Mouse (Mus musculus): ENCODE measurements at regions not wholly inside any gene's neighbourhood (a gene's known extent, or its start where the extent isn't known, plus 50 kb on each side); places are given as distances from the start of the nearest gene placed in this dataset.

- no peak for DNase-seq (ENCODE audit: low read depth, low spot score)
These were observed 245.2 kb downstream of the Sv2b start for GRCm38 (mm10) chr7:75063816-75064215.

- no peak for DNase-seq (ENCODE audit: low read depth, low spot score)
These were observed 258.8 kb downstream of the Sv2b start for GRCm38 (mm10) chr7:75050231-75050630.

DNA sequence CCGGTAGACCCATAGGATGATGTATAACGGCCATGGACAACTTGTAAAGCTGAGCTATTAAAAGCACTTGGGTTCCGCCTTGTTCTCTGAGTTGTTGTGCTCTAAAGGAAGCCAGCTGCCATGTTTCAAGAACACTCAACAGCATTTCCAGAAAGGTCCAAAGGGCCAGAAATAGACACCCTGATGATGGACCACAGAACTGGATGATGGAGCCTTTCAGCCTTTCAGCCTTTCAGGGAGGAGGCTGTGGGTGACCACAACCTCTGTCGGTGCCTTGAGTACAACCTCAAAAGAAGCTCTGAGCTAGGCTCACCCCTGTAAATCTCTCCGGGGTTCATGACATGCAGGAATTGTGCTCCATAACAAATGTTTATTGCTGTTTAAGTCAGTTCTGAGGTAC, 259.3 kb downstream of the Sv2b start:
- DNase-seq (ENCODE audit: low read depth, low spot score) = no peak

DNA sequence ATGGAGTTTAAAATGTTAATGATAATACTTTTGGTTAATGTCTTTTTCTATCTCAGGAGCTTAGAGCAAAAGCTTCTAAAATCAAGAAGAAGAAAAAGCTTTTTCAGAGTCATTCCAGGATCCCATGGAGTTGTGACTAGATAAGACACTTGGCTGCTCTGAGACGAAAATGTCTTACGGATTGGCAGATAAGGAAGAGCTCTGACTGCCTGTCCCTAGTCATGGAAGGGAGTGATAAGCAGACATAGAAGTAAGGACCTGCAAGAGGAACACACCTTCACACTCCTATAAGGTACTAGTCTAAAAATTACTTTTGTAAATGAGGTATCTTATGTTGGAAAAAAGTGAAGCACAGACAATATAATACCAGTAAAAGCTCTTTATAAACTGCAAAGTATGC, 260.2 kb downstream of the Sv2b start:
- DNase-seq (ENCODE audit: low read depth, low spot score) = no peak

- DNase-seq (ENCODE audit: low read depth, low spot score) = no peak
These were observed 261.2 kb downstream of the Sv2b start for GRCm38 (mm10) chr7:75047827-75048226.

DNA sequence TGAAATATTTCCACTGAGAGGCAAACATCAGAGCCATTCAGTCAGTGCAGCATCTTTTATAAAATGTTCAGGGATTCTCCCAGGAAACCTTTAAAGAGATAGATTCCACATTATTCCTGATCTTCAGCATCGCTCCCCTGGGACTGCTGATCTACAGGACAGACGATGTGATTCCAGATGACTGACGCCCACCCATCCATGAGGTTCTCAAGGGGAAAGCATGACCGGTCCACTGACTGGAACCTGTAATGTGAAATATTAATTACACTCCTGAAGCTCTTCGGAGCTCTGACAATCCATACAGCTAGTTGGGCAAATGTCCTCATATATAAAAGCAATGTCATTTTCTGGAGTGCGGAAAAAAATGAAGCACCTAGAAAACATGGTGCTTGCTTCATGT, 268.2 kb downstream of the Sv2b start:
- DNase-seq (ENCODE audit: low read depth, low spot score) = no peak

DNA sequence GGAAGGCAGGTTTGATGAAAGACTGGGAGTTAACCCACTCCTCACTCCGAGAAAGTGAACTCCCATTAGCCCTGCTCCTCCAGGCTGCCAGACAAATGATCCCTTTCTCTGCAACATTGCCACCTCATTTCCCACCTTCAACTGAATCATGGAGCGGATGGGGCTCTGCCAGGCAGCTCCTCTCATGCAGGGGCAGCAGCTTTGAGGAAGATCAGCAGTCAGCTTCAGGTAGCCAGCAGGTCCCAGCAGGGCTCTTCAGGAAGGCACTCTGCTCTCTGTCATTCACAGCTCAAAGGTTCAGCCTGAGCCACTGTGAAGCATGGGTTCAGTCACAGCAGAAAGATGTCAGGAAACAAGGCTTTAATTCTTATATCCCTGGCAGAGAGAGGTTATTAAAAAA, 282.9 kb downstream of the Sv2b start:
- no peak for DNase-seq (ENCODE audit: low read depth, low spot score)

- peak; percentile 5 for DNase-seq (ENCODE audit: low read depth, low spot score)
These were observed 287.1 kb downstream of the Sv2b start for GRCm38 (mm10) chr7:75021966-75022365.

- DNase-seq (ENCODE audit: low read depth, low spot score) = no peak
These were observed 290.4 kb downstream of the Sv2b start for GRCm38 (mm10) chr7:75018640-75019039.

DNA sequence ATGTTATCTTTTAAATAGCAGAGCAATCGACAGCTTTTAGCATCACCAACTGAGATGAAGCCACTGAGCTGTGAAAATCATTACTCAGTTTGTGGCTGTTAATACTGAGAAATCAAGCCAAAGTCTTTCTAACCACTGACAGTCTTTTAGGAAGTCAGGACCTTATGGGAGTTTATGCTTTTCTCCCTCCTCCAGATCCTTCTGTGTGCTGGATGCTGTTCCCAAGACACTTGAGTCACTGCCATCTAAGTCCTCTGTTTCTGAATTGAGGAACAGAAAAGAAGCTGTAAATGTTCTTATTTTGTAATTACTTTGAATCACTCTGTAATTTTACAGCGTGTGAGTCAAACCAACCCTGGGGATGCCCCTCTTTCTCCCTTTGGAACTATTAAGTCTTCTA, 300.6 kb downstream of the Sv2b start:
- no peak for DNase-seq (ENCODE audit: low read depth, low spot score)

DNA sequence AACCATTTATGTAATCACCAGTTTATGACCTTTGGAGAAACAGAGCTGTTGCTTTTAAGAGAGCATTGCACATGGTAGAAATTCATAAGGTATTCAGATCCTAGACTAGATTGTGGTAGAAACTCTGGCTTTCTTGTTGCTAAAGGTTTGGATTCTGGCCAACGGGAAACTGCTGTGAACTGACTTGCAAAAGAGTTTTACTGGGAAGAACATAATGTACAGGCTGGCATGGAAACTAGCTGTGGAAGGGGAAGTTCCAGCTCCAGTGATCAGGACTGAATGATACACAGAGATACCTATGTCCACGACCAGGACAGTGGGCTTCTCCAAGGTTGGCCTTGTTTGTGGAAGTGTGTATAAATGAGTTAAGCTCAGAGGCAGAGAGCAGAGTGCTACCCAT, 318.9 kb downstream of the Sv2b start:
- DNase-seq (ENCODE audit: low read depth, low spot score) = no peak

DNA sequence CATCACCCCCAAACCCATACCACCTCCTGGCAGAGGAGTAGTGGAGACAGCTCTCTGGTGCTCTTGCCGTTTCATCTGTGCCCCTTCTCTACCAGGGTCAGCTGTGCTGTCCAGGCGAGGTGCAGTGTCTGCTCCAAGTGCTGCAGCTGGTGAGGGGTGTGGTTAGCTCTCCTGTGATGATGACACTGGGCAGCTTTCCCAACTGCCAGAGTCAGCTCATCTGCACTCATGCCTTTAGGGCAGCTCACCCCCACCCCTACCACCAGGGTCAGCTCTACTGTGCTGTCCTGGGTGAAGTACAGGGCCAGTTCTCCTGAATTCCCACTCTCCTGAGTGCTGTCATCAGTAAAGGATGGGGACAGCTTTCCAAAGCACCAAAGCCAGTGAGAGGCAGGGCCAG, 329.6 kb downstream of the Sv2b start:
- no peak for DNase-seq (ENCODE audit: low read depth, low spot score)

DNA sequence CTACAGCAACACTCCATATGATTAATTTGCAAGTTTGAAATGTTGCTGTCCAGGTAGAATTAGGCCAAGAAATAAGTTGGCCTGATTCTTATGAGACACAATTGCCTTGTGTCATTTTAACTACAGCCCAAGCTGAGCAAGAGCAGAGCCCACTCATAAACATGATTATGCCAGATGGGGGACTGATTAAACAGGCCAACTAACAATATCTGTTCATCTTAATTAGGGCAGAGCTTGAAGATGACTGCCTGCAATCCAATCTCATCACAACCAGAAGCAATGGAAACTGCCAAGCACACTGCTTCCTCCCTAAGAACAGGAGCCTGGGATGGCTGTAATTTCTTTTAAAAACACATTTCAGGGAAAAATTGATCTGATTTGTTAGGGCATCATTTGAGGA, 333.1 kb downstream of the Sv2b start:
- no peak for DNase-seq (ENCODE audit: low read depth, low spot score)

DNA sequence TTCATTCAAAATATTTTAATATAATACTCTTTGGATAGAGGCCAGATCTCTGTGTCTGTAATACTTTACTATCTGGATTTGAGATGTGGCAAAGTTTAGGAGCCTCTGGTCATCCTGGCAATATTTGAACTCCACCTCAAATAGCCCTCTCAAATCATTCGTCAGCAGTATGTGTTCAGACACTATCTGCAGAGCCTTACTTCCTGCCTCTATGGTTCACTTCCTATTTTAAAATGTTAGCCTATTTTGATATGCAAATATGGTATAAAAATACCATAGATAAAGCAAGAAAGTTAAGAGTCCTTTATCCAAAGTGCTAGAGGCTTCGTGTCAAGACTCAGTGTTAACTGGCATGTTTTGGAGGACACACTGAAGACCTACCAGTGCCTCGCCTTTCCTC, 334.6 kb downstream of the Sv2b start:
- DNase-seq (ENCODE audit: low read depth, low spot score) = no peak

DNA sequence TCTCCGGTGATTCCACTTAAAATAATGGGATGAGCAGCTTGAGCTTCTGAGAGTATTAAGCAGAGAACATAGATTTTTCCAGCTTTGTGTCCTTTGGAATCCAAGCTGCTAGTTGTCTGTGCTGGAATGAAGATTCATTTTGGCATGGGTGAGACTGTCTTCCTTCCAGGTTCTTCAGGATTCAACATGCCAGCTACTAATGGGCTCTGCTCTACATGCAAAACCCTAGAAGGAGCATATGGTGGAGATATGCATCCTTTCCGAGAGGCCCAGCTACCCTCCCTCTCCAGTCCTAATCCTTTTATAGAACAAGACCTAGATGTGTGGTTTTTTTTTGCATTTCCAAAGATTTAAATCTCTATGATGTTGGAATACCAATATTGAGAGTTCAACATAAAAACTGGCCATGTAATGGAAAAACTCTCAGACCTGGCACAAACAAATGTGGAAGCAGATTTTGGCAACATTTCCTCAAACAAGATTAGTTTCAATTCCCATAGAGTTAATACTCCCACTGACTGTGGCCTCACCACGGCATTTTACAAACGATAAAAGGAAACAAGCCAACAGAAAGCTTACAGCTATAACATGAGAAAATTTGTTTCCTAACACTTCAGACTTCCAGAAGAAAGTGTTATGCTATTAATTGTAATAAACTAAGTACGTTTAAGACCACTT, 364.5 kb downstream of the Sv2b start:
- no peak for DNase-seq (ENCODE audit: low read depth, low spot score)

DNA sequence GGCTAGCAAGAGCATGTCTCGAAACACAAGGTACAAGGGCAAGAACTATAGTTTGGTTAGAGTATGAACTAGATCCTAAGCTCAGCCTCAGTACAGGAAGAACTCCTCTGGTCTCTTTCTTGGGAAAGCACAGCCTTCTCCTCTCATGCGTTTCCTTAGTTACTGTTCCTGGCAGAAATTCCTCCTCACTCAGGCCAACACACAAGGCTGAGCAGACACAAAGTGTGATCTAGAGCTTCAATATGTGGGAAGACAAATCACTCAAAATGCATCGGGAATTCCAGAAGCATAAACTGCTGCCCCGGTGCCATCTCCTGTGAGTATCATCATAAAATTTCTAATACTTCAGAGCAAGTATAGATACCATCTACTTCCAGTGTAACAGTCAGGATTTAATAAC, 366.1 kb downstream of the Sv2b start:
- DNase-seq (ENCODE audit: low read depth, low spot score) = no peak

DNA sequence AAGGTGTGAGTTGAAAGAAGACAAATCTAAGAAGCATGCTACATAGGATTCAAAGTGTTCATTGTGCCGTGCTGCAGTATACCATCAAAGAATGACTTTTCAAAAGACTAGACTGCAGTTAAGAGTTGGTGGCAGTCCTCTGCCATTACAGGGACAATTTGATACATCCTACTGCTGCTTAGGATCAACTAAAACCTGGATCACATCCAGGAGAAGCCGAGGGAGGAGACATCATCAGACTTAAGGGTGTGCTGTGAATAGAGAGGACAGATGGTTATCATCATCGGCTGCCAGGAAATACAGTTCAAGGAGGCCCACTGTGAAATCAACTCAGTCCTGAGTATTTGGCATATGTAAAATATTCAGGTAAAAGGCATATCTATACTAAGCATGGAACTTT, 366.9 kb downstream of the Sv2b start:
- no peak for DNase-seq (ENCODE audit: low read depth, low spot score)

DNA sequence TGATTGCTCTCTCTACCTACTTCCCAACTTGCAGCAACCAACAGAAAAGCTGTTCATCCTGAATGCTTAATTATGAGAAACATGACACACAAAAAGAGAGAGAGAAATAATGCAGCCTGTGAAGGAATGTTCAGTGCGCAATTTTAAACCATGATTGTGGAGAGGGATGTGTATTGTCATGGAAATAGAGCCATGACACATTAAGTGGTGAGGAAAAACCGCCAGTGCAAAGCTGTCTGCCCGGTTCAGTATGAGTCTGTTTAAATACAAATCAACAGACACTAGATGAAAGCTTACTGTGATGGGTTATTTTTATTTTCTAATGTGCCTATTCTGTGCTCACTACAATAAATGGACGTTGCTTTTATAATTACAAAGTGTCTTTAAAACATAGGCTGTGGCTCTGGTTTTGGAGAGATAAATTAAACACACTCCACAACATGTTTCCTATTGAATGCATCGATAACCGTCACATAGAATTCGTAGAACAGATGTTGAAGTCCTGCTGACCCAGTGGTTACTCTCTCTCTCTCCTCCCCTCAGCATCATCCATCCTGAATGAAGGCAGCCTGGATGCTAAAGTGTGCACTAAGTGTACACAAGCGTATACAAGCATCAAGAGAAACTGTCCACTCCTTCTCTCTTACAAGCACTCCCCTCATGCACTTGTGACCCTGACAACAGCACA, 374.7 kb upstream of the Slco3a1 start:
- DNase-seq (ENCODE audit: low read depth, low spot score) = no peak

DNA sequence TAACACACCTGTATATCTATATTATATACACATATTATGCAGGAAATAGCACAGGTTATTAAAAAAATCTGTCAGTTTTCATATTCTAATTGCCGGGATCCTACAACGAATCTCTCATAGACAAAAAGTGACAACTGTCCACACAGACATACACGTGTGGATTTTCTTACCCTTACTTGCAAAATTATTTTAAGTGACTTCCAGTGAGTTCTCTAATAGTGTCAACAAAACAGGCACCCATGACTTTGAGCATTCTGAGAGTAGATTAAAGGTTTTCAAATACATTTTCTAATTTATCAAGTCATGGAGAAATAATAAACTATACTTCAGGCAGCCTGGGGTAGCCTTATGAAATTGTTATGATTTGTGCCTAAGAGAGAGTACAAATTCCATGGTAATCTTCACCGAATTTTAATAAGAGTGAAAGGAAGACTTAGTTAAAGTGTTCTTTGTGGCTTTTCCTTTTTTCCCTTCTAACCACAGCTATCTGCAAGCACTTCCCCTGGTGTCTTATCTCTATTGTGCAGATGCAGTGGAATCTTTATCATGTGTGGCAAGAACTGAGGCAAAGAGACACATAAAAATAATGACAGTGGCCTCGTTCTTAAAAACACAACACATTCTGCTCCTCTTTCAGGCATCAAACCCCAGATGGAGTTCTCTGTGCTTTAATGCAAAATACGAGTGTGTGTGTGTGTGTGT, 373.8 kb upstream of the Slco3a1 start:
- no peak for DNase-seq (ENCODE audit: low read depth, low spot score)

DNA sequence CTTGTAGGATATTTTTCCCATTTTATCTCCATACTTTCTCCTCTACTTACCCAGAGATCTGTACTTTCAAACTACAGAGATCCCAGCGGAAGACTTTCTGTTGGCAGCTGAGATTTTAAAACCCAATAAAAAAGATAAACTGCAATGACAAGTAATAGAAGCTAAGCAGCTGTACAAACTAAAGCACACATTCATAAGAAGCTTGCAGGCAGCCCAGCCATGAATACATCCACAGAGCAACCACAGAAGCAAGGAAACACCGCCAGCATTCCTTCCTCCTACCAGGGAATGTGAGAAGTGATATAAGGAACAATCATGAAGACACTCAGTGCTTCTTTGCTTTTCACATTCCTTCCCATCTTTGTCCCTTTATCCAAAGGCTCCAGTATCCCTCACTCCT, 372.1 kb upstream of the Slco3a1 start:
- DNase-seq (ENCODE audit: low read depth, low spot score) = no peak

DNA sequence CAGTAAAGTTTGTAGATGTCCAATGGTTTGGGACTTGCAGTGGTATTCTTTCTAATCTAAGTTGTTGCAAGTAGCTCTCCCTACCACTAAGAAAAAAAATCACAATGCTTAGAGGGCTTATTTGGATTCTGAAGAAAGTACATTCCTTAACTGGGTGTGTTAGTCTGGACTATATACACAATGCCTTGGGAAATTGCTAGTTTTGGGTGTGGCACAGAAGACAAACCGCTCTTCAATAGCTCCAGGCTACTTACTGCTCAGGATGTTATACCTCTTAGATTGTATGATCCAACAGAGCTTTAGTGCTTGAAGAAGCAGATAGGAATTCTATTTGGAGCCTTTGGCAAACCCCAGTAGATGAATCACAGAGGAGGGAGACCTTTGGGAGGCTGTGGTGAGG, 369.6 kb upstream of the Slco3a1 start:
- DNase-seq (ENCODE audit: low read depth, low spot score) = peak; percentile 65

DNA sequence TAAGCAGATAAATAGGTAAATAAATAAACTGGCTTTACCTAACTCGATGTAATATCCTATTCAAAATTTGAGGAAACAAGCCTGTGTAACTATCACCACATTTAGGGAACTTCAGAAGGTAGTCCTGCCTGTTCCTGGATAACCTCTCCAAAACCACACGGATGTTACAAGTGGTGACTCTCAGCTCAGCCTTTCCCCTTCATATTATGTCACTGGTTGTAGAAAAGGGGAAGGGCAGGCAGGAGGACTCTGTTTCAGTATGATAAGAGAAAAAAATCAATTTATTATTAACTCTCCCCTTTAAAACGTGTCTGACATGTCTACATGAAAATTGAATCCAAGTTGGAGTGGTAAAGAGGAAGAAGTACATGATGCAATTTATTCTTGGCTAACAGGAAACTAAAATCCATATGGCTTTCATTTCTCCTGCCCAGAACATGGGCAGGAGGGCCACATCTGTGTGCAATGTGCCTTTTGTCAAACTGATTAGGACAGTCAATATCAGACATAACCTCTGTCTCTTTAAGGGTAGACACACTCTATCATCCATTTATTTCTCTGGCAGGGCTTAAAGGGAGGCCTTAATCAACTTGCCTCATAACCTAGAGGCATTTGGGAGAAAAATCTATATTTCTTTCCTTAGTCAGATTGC, 353.9 kb upstream of the Slco3a1 start:
- DNase-seq (ENCODE audit: low read depth, low spot score) = no peak

DNA sequence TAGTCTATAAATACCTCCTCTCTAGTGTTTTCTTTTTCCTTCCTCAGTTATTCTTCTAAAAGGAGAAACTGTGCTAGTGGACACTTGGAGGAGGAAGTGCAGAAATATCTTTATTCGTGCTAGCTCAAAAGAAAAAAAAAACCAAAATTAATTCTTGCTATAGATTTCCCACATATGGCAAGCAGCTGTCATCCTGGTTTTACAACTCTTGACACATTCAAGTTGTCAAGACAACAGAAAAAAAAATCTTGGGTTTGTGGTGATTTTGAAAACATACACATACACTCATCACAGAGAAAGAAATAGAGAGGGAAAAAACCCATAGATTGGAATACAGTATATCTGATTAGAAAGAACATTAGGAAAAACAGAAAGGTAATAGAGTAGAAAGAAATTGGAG, 352.8 kb upstream of the Slco3a1 start:
- DNase-seq (ENCODE audit: low read depth, low spot score) = no peak
